Mouse (Mus musculus) hindbrain, embryonic 14.5 days (tissue): Measurements from ENCODE around the gene Gpalpp1. TPM values are rescaled to one million over a fixed set of nuclear protein-coding genes. Genes with fewer than 3 reads are reported as not detected.

Experiments
- ATAC-seq: fragments of 200-750 bp; cut with Nextera tagmentation; 2 replicates; pipeline ENCODE4 v1.8.0; 2017; ENCODE audit warnings: moderate number of reproducible peaks, mild to moderate bottlenecking, moderate TSS enrichment, moderate library complexity; ENCODE audit not compliant: low FRiP score
- DNase-seq: peaks from one replicate; pipeline ENCODE4 v3.0.0-alpha.2; 2015; ENCODE audit warnings: low spot score
- H3K27ac ChIP-seq: fragments of 300-500 bp; sonication (generic); 2 replicates; pipeline ENCODE4 v1.5.1; 2014; ENCODE audit warnings: mild to moderate bottlenecking, moderate library complexity
- H3K27me3 ChIP-seq: fragments of 300-500 bp; sonication (generic); 2 replicates; pipeline ENCODE4 v1.6.1; 2014; ENCODE audit warnings: mild to moderate bottlenecking, low read length, mixed read lengths; ENCODE audit not compliant: control insufficient read depth, insufficient read depth
- H3K36me3 ChIP-seq: fragments of 300-500 bp; sonication (generic); replicated peaks from 2 replicates; pipeline ENCODE4 v1.6.1; 2014; ENCODE audit not compliant: control insufficient read depth, insufficient read depth
- H3K4me1 ChIP-seq: fragments of 300-500 bp; sonication (generic); replicated peaks from 2 replicates; pipeline ENCODE4 v1.6.1; 2014; ENCODE audit warnings: antibody characterized with exemption, low read length, mixed read lengths; ENCODE audit not compliant: control insufficient read depth, insufficient read depth
- H3K4me2 ChIP-seq: fragments of 300-500 bp; sonication (generic); replicated peaks from 2 replicates; pipeline ENCODE4 v1.6.1; 2014; ENCODE audit warnings: mild to moderate bottlenecking, moderate library complexity
- H3K4me3 ChIP-seq: fragments of 300-500 bp; sonication (generic); replicated peaks from 2 replicates; pipeline ENCODE4 v1.5.1; 2014; ENCODE audit warnings: mild to moderate bottlenecking, low read length
- H3K9ac ChIP-seq: fragments of 300-500 bp; sonication (generic); 2 replicates; pipeline ENCODE4 v1.6.1; 2014
- H3K9me3 ChIP-seq: fragments of 300-500 bp; sonication (generic); 2 replicates; pipeline ENCODE4 v1.6.1; 2016; ENCODE audit warnings: low read length; ENCODE audit not compliant: control insufficient read depth
- WGBS: fragments of 180-500 bp; shearing (Covaris S2); extraction: QIAGEN DNeasy Blood & Tissue Kit; methylation state at CpG from one replicate; pipeline ENCODE4 v1.1.7; 2014; 5-methylcytosine and 5-hydroxymethylcytosine counted together
- polyA plus RNA-seq: library from polyadenylated mRNA; unstranded; fragments of >200 nt; fragmentation: Nextera tagmentation; extraction: Ambion mirVana; gene quantifications from 2 replicates; pipeline ENCODE4 v1.2.1, GENCODE M21; 2014

The Gpalpp1 gene
- polyA plus RNA-seq, 1 experiment from 2014 or later, result 13.4 TPM

- ATAC-seq, result no peak
Measured at GRCm38 (mm10) chr14:76121901-76122662, 11.5 kb upstream of the Gpalpp1 start.

GRCm38 (mm10) chr14:76120472-76120871 is 9.9 kb upstream of the Gpalpp1 start:
- ATAC-seq (no peak), DNase-seq (no peak)
- Histone ChIP-seq H3K4me2 (no peak overlapping the region), H3K9ac (no peak overlapping the region), H3K9me3 (no peaks in the 10 kb centered on the region), H3K27ac (no peak overlapping the region), H3K27me3 (no peaks in the 10 kb centered on the region), H3K36me3 (peaks cover 83% of the 10 kb centered on the region), H3K4me3 (no peak overlapping the region), H3K4me1 (no peaks in the 10 kb centered on the region)
- WGBS, result 91% methylated on average over 4 of the region's 4 CpGs

More at GRCm38 (mm10) chr14:76121901-76122662, 11.5 kb upstream of the Gpalpp1 start:
- H3K4me1 ChIP-seq, result no peaks in the 10 kb centered on the region
- peak; percentile 76 for DNase-seq
- WGBS, result 62% methylated on average over 6 of the region's 6 CpGs
- no peaks in the 10 kb centered on the region for H3K9me3 ChIP-seq
- no peak overlapping the region for H3K4me3 ChIP-seq
- no peak overlapping the region for H3K27ac ChIP-seq
- H3K4me2 ChIP-seq, result no peak overlapping the region
- peaks cover 83% of the 10 kb centered on the region for H3K36me3 ChIP-seq
- no peak overlapping the region for H3K9ac ChIP-seq
- no peaks in the 10 kb centered on the region for H3K27me3 ChIP-seq

- ATAC-seq, result no peak
- no peak overlapping the region for H3K4me3 ChIP-seq
Measured at GRCm38 (mm10) chr14:76118963-76119362, 8.4 kb upstream of the Gpalpp1 start.

GRCm38 (mm10) chr14:76115744-76116143 is 5.2 kb upstream of the Gpalpp1 start:
- ATAC-seq, result no peak
- H3K4me3 ChIP-seq, result no peak overlapping the region
- H3K36me3 ChIP-seq, result peaks cover 74% of the 10 kb centered on the region
- no peak overlapping the region for H3K4me2 ChIP-seq
- no peaks in the 10 kb centered on the region for H3K27me3 ChIP-seq
- H3K9me3 ChIP-seq, result no peaks in the 10 kb centered on the region
- H3K4me1 ChIP-seq, result peaks cover 13% of the 10 kb centered on the region
- WGBS, result 90% methylated on average over 5 of the region's 5 CpGs
- H3K27ac ChIP-seq, result no peak overlapping the region
- no peak overlapping the region for H3K9ac ChIP-seq
- DNase-seq, result no peak

More at GRCm38 (mm10) chr14:76118963-76119362, 8.4 kb upstream of the Gpalpp1 start:
- Histone ChIP-seq H3K9ac (no peak overlapping the region), H3K36me3 (peaks cover 84% of the 10 kb centered on the region), H3K9me3 (no peaks in the 10 kb centered on the region), H3K4me1 (no peaks in the 10 kb centered on the region), H3K4me2 (no peak overlapping the region), H3K27me3 (no peaks in the 10 kb centered on the region), H3K27ac (no peak overlapping the region)
- DNase-seq, result no peak
- 78% methylated on average over 4 of the region's 4 CpGs for WGBS

- no peaks in the 10 kb centered on the region for H3K27me3 ChIP-seq
- no peak for ATAC-seq
- WGBS, result 98% methylated on average over 9 of the region's 9 CpGs
- H3K4me2 ChIP-seq, result no peak overlapping the region
- H3K27ac ChIP-seq, result no peak overlapping the region
- H3K9me3 ChIP-seq, result no peaks in the 10 kb centered on the region
- peaks cover 92% of the 10 kb centered on the region for H3K36me3 ChIP-seq
- DNase-seq, result no peak
- H3K9ac ChIP-seq, result no peak overlapping the region
- H3K4me3 ChIP-seq, result no peak overlapping the region
- no peaks in the 10 kb centered on the region for H3K4me1 ChIP-seq
Measured at GRCm38 (mm10) chr14:76099543-76099942, 11.0 kb downstream of the Gpalpp1 start.

- Histone ChIP-seq H3K4me1 (no peaks in the 10 kb centered on the region), H3K36me3 (peaks cover 92% of the 10 kb centered on the region), H3K4me2 (no peak overlapping the region), H3K9me3 (no peaks in the 10 kb centered on the region), H3K9ac (no peak overlapping the region), H3K27me3 (no peaks in the 10 kb centered on the region), H3K4me3 (no peak overlapping the region), H3K27ac (no peak overlapping the region)
- ATAC-seq, result no peak
- WGBS, result 93% methylated on average over 5 of the region's 5 CpGs
- DNase-seq, result no peak
Measured at GRCm38 (mm10) chr14:76097815-76098214, 12.7 kb downstream of the Gpalpp1 start.

GRCm38 (mm10) chr14:76097244-76097643 is 13.3 kb downstream of the Gpalpp1 start:
- H3K9me3 ChIP-seq, result no peaks in the 10 kb centered on the region
- peaks cover 94% of the 10 kb centered on the region for H3K36me3 ChIP-seq
- H3K4me1 ChIP-seq, result no peaks in the 10 kb centered on the region
- H3K4me2 ChIP-seq, result no peak overlapping the region
- 94% methylated on average over 7 of the region's 7 CpGs for WGBS
- ATAC-seq, result no peak
- DNase-seq, result no peak
- no peak overlapping the region for H3K27ac ChIP-seq
- H3K4me3 ChIP-seq, result no peak overlapping the region
- H3K9ac ChIP-seq, result no peak overlapping the region
- no peaks in the 10 kb centered on the region for H3K27me3 ChIP-seq

- no peak overlapping the region for H3K4me2 ChIP-seq
- no peak overlapping the region for H3K27ac ChIP-seq
- H3K4me1 ChIP-seq, result no peaks in the 10 kb centered on the region
- no peaks in the 10 kb centered on the region for H3K9me3 ChIP-seq
- DNase-seq, result no peak
- WGBS, result 88% methylated on average over 3 of the region's 3 CpGs
- no peaks in the 10 kb centered on the region for H3K27me3 ChIP-seq
- no peak overlapping the region for H3K4me3 ChIP-seq
- ATAC-seq, result no peak
- no peak overlapping the region for H3K9ac ChIP-seq
- peaks cover 16% of the 10 kb centered on the region for H3K36me3 ChIP-seq
Measured at GRCm38 (mm10) chr14:76084188-76084587, 26.4 kb downstream of the Gpalpp1 start.

GRCm38 (mm10) chr14:76082086-76082636 is 28.4 kb downstream of the Gpalpp1 start:
- Histone ChIP-seq H3K27me3 (no peaks in the 10 kb centered on the region), H3K4me3 (no peak overlapping the region), H3K36me3 (peaks cover 8% of the 10 kb centered on the region; the same call in 1 of the 2 replicates), H3K4me1 (no peaks in the 10 kb centered on the region), H3K9me3 (no peaks in the 10 kb centered on the region), H3K4me2 (no peak overlapping the region), H3K9ac (no peak overlapping the region), H3K27ac (no peak overlapping the region)
- WGBS, result 90% methylated on average over 11 of the region's 13 CpGs
- ATAC-seq (no peak), DNase-seq (no peak)
